ENCODE assay signal across 13 mouse cellular contexts in the genomic region with DNA sequence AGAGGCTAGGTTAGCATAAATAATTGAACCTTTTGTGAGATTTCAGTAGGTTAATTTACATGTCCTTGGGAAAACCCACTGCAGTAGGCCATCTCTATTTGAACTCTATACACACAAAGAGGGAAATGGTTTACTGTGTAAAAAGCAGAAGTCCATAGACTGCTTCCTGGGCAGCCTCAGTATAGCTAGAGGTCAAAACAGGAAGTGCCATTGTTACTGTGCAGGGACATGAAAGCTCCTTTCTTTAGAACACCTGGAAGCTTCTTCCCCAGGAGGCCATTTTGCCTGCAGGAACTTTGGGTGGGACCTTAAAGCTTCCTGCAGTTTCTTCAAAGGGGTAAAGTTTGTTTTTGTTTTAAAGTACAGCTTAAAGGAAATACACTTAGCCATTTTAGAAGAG. TPM values are rescaled to one million over a fixed set of nuclear protein-coding genes. Genes with fewer than 3 reads are reported as not detected.
A peak's percentile ranks its signal among the peaks of the same experiment; 100 is the strongest.
DNase-seq lines count a peak whose midpoint lies in the region; ATAC-seq and TF ChIP-seq lines count a peak whose summit lies in the region.
"Had no signal": no experiment of that assay in that cellular context is flagged by ENCODE, and none has a peak within 500 bp of the region (broad histone marks: within the 10 kb centered on the region; RNA-seq: fewer than 3 reads in every experiment).

No protein-coding gene starts in this region.

- no peak for TF ChIP-seq CTCF in MEL (IDR thresholded peaks at IDR 0.05 in 2 of 3, conservative IDR thresholded peaks at IDR 0.05 in 1 of 3; ENCODE audit: control insufficient read depth in 1 of 3, insufficient read depth in 1 of 3, low read depth in 2 of 3, low read length in 3 of 3, poor library complexity in 1 of 3, severe bottlenecking in 1 of 3)

- H3K4me3 ChIP-seq in kidney, embryonic 16.5 days (ENCODE audit: low read length) = no peak overlapping the region
- no peak overlapping the region for H3K4me3 ChIP-seq in MEL (ENCODE audit: control insufficient read depth in 1 of 2, insufficient read depth in 1 of 2, low read depth in 2 of 2, low read length in 2 of 2)
- H3K4me3 ChIP-seq: embryonic facial prominence, embryonic 15.5 days had no signal

- TF ChIP-seq POLR2A in MEL (IDR thresholded peaks at IDR 0.05; ENCODE audit: control insufficient read depth in 1 of 2, insufficient read depth in 1 of 2, low read depth in 1 of 2, low read length in 2 of 2, poor library complexity in 1 of 2) = no peak

- H3K9me3 ChIP-seq in kidney, embryonic 16.5 days (ENCODE audit: low read length) = no peaks in the 10 kb centered on the region
- H3K9me3 ChIP-seq in MEL (replicated peaks; ENCODE audit: insufficient read depth, low read length) = no peaks in the 10 kb centered on the region
- H3K9me3 ChIP-seq: embryonic facial prominence, embryonic 15.5 days had no signal

- H3K36me3 ChIP-seq in kidney, embryonic 16.5 days (ENCODE audit: insufficient read depth, low read length) = no peaks in the 10 kb centered on the region
- H3K36me3 ChIP-seq in MEL (ENCODE audit: control insufficient read depth in 1 of 2, insufficient read depth in 2 of 2, low read length in 2 of 2) = no peaks in the 10 kb centered on the region
- H3K36me3 ChIP-seq: embryonic facial prominence, embryonic 15.5 days had no signal

- no peak overlapping the region for H3K27ac ChIP-seq in kidney, embryonic 16.5 days (ENCODE audit: low read length)
- no peak overlapping the region for H3K27ac ChIP-seq in MEL (ENCODE audit: control insufficient read depth, low read depth, low read length)
- H3K27ac ChIP-seq: embryonic facial prominence, embryonic 15.5 days; hindbrain, embryonic 14.5 days had no signal

- H3K79me2 ChIP-seq in MEL (ENCODE audit: control insufficient read depth, insufficient read depth, low read length, poor library complexity) = no peaks in the 10 kb centered on the region

- no peak for TF ChIP-seq RAD21 in MEL (IDR thresholded peaks at IDR 0.05; ENCODE audit: low read depth, low read length)

- TF ChIP-seq EP300 in MEL (IDR thresholded peaks at IDR 0.05; ENCODE audit: low read depth in 1 of 2, low read length in 2 of 2) = 0 out of 4 replicates have a peak, but pooled peaks of 1 of the 2 experiments have one; percentile 30

- DNase-seq in kidney, adult 9 months = peak; percentile 4
- DNase-seq in A20 (ENCODE audit: low read depth, low spot score) = peak; percentile 79
- peak; percentile 64 for DNase-seq in MEL (ENCODE audit: low read depth, low spot score)
- DNase-seq in right cerebral cortex, adult 18-20 months = no peak
- DNase-seq in thymus, postnatal 0 days (ENCODE audit: low spot score) = no peak
- DNase-seq: cerebellum, postnatal 36 days; kidney, postnatal 25 days had no signal

- H3K4me2 ChIP-seq in kidney, embryonic 16.5 days (replicated peaks; ENCODE audit: low read depth, low read length) = no peak overlapping the region
- H3K4me2 ChIP-seq: embryonic facial prominence, embryonic 15.5 days; hindbrain, embryonic 14.5 days; liver, embryonic 11.5 days had no signal

- no peaks in the 10 kb centered on the region for H3K27me3 ChIP-seq in kidney, embryonic 16.5 days (ENCODE audit: insufficient read depth, low read length)
- no peaks in the 10 kb centered on the region for H3K27me3 ChIP-seq in MEL (ENCODE audit: control insufficient read depth in 1 of 2, insufficient read depth in 2 of 2, low read length in 2 of 2)
- H3K27me3 ChIP-seq: embryonic facial prominence, embryonic 15.5 days had no signal

- no peak for ATAC-seq in kidney, embryonic 16.5 days (ENCODE audit: low FRiP score, low TSS enrichment)
- peak; percentile 27 for ATAC-seq in inflammation-experienced regulatory T-cells, adult 6 months
- ATAC-seq: forebrain, embryonic 16.5 days had no signal

- no peaks in the 10 kb centered on the region for H3K4me1 ChIP-seq in kidney, embryonic 16.5 days (ENCODE audit: insufficient read depth, low read length)
- H3K4me1 ChIP-seq in MEL (ENCODE audit: control insufficient read depth in 1 of 2, insufficient read depth in 2 of 2, low read length in 2 of 2) = no peaks in the 10 kb centered on the region
- H3K4me1 ChIP-seq: embryonic facial prominence, embryonic 15.5 days had no signal

- no peak overlapping the region for H3K9ac ChIP-seq in kidney, embryonic 16.5 days (replicated peaks; ENCODE audit: low read length)
- H3K9ac ChIP-seq in MEL (ENCODE audit: control insufficient read depth, low read depth, low read length, poor library complexity, severe bottlenecking) = no peak overlapping the region
- H3K9ac ChIP-seq: embryonic facial prominence, embryonic 15.5 days; hindbrain, embryonic 14.5 days had no signal

TF ChIP-seq in MEL, 35 proteins besides CTCF, POLR2A, EP300 and RAD21:
- TF ChIP-seq KAT2A (conservative IDR thresholded peaks at IDR 0.05; ENCODE audit: low read depth, low read length) (no peak), ELF1 (IDR thresholded peaks at IDR 0.05; ENCODE audit: low read depth, low read length) (peak; percentile 66; the same call in 1 of the 2 replicates), MAX (IDR thresholded peaks at IDR 0.05; ENCODE audit: low read length) (no peak), USF1 (IDR thresholded peaks at IDR 0.05; ENCODE audit: low read depth, low read length) (no peak), NELFE (IDR thresholded peaks at IDR 0.05; ENCODE audit: low read depth, low read length) (no peak)

RNA-seq across cellular contexts. Expression of a gene that starts 29.0 kb away (rescaled TPM):
- 39.6 and 42.8 TPM in 2 replicates for polyA plus RNA-seq in kidney, embryonic 16.5 days (2015; fragmentation: Nextera tagmentation; extraction: Ambion mirVana)
- total RNA-seq in MEL (2012; rRNA removed) = 14.9 and 15.2 TPM in 2 replicates
- 10 to 100 TPM in 1 of 2 experiments, not detected in 1; 17.7 TPM for polyA plus RNA-seq in MEL (2012; ENCODE audit: insufficient read depth in 1 of 2, insufficient read length in 2 of 2, low read depth in 1 of 2, low replicate concordance in 2 of 2, missing spikeins in 1 of 2)
- 10 to 100 TPM; 12.0 to 16.0 (median 14.8) TPM for polyA plus RNA-seq in inflammation-experienced regulatory T-cells, adult 6 months (2017; shearing (Covaris generic))
- polyA plus RNA-seq in thymus, postnatal 0 days (2015; fragmentation: Nextera tagmentation; extraction: Ambion mirVana) = 16.1 and 16.9 TPM in 2 replicates

Comparison
In these comparisons a context has a peak if more than half of its experiments do, and no peak if none do; other contexts are left out.
1. DNase-seq: peak in kidney, adult 9 months (single experiment), A20 (single experiment) and MEL (single experiment); none in right cerebral cortex, adult 18-20 months (single experiment) and thymus, postnatal 0 days (single experiment).